Mouse (Mus musculus) cerebellum, adult (tissue): ENCODE measurements at regions not wholly inside any gene's neighbourhood (a gene's known extent, or its start where the extent isn't known, plus 50 kb on each side); places are given as distances from the start of the nearest gene placed in this dataset.
"Not testable (repeated sequence)": the region's sequence is repeated elsewhere in the genome, so short reads cannot be mapped to it uniquely, and the experiment has no call there.

Experiments used
- ATAC-seq: cut with Nextera tagmentation; 2 replicates; pipeline ENCODE4 v1.9.2; 2017; ENCODE audit warnings: mild to moderate bottlenecking, moderate library complexity, mixed read lengths; ENCODE audit not compliant: insufficient number of reproducible peaks, low FRiP score, low TSS enrichment

DNA sequence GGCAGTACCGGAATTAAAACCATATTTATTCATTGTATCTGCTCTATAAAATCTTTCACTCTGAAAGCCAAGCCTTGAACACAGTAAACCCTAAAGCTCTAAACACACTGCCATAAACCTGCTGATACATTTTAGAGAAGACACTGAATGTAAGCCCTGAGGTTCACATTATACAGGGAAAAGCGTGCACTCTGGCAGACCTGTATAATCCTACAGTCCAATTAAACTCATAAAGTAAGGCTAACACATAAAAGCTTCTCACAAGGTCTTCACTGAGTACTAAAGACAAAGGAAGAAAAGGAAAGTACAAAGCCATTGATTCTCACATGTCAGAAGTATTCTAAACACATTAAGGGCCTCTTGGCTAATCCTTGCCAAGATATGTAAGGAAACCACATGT is 302.8 kb downstream of the Cylc2 start:
- peak; percentile 49; the same call in 1 of the 2 replicates for ATAC-seq

DNA sequence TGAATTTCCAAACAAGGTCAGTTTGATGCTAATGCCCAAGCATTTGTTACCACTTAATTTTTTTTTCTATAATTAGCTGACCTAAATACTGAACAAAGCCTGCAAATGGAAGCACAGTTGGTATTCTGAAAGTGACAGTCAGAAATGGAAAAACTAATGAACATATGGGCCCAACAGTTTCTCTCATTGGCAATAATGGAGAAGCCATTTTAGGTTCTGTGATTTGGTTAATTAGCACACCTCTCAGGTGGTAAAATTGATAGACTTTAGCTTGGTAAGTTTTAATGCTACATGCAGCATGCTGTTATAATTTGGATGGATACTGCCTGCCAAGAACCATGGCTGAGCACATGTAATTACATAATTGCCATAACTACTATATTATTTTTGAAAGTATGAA is 303.3 kb downstream of the Cylc2 start:
- ATAC-seq = peak; percentile 83

DNA sequence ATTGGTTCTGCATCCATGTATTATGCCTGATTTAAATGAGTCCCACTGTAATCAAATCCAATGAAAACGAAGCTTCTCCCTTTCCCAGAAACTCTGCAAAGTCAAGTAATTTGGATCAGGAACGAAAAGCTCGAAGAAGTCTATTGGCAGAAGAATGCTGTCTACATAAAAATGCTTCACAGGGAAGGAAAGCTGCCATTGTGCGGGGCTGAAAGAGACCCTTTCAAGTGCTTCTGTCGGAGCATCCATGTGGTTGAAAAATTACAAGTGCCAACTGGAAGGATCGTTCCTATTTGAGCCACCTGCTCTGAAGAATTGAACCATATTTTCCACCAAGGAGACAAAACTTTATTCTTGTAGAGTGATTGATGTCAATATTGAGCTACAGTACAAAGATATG is 328.9 kb downstream of the Cylc2 start:
- no peak for ATAC-seq

DNA sequence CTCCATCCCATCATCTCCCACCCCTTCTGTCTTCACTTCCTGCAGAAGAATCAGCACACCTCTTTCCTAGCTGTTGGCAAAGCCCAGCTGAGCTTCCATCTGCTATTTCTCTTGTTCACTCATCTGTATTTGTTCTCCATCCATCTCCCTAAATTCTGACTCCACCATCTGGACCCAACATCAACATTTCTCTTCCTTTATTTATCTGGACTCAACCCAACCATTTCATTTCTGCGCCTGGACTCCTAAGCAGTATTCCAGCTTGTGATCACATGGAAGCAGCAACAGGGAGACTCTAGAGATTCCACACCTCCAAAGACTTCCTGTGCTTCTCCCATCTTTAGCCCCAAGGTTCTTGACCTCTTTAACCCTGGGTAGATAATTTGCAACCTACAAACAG is 343.2 kb downstream of the Cylc2 start:
- ATAC-seq = no peak

DNA sequence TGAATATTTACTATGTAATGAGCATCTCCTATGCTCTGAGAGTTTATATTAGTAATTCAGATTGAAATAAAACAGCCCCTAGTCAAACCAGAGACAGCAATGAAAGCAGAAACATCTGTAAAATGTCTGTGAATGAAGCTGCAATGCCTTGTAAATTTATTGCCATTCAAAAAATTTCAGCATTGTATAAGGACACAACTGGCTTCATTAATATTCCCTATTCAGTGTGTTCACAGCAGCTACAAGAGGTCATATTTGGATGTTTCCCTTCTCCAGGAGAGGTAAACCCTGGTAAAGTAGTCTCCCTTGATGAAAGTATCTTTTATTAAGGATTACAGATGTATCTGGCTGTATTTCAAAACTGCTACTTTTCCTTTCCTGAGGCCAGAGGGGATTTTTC is 343.6 kb downstream of the Cylc2 start:
- no peak for ATAC-seq

DNA sequence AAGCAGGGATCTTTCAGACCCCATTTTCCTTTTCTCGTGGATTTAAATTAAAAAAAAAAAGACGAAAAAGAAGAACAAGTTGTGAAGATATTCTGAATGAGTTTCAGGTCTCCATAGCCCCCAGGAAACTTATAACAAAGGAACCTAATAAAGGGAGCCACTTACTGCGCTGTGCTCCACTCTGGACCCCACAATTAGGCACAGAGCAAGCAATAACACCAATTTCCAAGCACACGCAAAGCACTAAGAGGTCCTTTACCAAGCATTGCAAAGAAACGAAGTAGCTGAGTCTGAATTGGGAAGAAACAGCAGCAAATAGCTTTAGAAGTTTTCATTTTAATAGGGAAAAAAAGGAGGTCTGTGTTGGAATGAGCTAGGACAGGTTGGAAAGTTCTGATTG is 345.9 kb downstream of the Cylc2 start:
- ATAC-seq = no peak

DNA sequence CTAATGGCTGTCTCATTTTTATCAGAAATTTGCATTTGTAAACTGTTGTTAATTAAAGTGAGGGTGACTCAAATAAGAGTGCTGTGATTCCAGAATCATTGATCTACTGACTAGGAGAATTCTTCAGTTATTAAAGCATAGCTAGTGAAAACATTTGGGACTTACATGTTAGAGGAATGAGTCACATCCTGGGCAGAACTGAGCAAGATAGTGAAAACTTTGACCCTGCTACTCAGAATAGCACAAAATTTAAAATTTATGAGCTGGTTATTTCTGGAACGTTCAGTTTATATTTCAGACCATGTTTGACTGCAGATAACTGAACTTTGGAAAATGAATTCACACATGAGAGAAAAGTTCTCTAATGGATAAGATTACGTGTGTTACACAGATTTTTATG is 360.0 kb downstream of the Cylc2 start:
- ATAC-seq = no peak

DNA sequence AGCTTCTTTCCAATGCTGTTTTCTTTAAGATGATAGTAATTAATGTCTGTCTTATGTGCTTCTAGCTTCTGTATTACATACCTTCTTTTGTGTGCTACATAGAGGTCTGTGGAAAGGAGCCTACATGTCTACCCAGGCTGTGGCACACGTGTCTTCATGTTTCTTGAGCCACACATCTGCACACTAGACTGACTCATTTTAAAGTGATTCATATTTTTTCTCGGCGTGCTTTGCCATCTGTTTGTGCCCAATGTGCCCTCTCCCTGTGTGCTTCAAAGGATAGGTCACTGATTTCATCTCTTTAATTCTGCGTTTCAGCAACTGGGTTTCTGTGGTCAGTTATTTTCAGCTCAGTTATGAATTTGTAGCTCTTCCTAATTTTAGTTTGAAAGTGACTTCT is 377.6 kb downstream of the Cylc2 start:
- ATAC-seq = no peak

DNA sequence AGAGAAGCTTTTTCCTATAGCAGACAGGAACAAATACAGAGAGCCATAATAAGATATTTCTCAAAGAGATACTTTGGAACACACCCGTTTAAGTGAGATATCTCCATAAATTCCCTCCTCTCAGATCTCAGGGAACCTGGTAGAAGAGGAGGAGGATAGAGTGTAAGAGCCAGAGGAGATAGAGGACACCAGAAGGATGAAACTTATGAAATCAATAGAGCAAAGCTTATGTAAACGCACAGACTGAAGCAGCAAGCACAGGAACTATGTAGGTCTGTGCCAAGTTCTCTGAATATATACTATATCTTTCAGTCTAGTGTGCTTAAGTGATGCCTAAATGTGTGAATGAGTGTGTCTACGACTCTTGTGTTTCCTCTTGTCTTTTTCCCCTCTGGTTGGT is 381.4 kb downstream of the Cylc2 start:
- ATAC-seq = no peak

DNA sequence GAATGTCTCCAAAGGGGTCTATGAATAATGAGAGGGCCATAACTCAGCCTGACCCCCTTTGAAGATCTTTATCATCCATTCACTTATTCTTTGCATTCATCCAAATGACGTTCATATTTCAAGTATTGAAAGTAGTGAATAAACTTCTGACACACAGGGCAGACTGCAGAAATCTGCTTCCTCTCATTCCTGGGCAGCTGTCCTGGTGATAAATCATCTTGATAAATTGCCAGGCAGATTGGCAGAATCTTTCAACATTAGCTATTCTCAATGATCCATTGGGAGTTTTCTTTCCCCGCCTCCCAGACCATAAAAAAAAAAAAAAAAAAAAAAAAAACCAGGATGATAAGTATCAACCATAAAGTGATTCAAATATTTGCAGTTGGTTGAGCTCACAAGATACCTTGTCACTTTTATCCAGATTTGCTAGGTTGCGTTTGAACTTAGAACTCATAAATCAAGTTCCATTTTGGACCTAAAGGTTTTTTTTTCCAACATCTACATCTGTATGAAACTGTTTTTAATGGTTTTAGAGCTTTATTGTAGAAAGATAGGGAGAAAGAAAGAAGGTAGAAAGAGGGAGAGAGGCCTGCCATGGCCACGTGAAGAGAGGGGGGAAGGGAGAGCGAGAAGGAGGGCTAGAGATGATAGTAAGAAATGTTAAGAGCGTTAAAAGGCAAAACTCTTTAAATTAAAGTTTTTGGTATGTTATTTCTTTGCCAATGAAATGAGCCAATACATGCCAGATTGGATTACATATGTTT is 383.7 kb downstream of the Cylc2 start:
- no peak for ATAC-seq

DNA sequence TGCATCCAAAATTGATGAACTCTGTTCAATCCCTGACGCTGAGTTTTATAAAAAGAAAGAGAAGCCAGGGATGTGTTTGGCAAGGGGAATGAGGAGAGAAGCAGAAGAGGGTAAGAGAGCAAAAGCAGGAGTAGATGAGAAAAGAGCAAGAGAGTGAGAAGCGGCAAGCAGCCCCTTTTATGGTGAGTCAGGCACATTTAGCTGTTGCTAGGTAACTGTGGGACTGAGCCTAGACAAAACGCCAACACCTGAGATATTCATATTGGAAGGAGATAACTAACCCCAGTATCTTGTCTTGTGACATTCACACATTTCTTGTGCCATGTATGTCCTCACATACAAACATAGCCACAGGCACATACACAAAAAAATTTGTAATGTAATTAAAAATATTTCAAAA is 410.8 kb downstream of the Cylc2 start:
- no peak for ATAC-seq

DNA sequence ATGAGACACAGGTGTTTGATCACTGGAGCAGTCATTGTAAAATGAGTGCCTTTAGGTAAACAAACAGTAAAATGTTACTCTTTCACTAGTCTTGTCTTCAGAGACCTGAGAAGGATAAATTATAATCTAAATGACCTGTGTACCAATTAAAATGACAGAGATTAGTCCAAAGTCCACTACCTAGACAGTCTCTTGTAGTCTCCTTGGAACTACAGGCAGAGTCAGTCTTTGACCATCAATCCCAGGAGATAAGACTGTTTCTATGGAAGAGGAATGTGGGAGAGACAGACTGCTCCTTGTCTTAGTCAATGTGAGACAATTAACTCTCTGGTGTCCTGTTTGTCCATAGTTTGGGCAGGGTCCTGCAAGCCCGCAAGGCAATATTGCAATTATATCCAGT is 417.0 kb downstream of the Cylc2 start:
- ATAC-seq = no peak

DNA sequence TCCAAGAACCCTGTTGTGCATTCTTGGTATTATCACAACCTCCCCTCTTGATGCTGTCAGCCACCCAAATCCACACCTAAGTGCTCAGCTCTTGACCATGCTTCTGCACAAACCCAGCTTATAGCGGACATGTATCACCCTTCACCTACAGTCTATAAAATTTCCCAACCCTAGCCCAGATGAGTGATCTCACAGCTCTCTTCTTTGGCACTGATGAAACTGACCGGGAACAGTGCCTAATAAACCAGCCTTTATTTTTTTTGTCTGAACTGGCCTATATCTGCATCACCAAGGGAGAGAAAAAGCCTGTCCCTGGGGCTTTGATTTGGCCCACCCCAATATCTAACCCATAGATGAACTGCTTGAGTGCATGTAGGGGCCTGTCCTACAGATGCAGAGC is 440.8 kb downstream of the Cylc2 start:
- no peak; the same call in 1 of the 2 replicates for ATAC-seq

DNA sequence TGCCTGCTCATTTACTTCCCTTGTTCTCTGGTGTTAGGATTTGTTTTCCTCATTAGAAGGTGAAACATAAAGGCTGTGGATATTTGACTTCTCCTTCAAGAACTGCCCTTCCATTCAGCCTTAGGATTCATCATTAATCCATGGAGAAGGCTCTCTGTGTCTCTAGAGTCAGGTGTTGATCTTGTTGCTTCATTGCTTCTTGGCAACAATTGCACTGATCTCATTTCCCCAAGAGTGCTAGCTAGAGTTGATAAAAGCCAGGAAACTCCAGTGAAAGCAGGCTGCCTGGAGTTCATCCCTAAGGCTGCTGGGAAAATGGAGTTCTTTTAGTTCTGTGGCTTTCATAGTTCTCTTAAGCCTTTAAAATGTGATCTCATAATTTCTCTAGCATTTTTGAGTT is 441.8 kb downstream of the Cylc2 start:
- no peak for ATAC-seq

DNA sequence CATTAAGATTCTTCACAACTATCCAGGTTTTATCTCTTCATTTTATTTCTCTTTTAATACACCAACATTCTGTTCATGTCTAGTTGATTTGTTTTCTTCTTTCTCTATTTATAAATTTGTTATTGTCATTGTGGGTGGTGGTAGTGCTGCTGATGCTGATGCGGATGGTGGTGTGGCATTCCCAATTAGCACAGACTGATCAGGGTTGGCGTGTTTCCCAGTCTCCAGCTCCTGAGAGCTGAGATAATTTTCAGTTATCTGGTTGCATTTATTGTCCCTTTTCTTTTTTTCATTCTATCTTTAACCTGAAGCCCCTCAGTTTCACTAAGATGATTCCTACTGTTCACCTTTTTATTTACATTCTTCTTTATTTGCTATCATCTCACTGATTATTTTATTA is 455.0 kb downstream of the Cylc2 start:
- no peak for ATAC-seq

DNA sequence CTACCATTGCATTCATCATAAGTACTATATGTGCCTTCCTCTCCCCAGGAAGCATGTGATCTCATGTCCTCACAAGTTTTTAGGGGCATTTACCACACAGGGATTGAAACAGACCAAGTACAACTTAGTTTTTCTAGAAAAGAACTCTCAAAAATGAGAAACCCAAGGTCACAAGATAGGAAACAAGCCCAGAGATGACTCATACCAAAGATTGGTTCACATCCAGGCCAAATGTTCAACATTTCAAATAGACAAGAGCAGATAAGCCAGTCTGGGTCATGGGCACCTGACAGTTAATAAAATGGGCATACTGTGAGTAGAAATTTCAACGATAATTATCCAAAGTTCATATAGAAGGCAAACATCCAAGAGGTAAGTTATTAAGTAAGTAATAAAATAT is 457.9 kb downstream of the Cylc2 start:
- ATAC-seq = no peak

DNA sequence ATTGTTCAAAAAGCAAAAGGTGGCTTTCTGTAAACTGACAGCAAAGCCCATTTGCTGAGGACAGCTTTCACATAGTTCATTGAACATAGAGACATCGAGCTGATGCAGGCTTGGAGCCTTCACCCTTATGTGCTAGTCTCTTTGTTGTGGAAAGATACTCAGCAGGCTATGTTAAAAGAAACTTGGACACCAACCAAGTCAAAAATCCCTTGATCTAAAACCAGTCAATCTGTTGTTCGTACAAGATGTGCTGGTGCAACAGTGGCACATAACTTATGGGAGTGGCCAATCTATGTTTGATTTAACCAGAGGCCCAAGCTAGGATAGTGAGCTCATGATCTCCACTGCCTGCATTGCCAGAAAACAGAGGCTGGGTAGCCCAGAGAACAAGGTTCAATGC is 462.6 kb downstream of the Cylc2 start:
- ATAC-seq = no peak

DNA sequence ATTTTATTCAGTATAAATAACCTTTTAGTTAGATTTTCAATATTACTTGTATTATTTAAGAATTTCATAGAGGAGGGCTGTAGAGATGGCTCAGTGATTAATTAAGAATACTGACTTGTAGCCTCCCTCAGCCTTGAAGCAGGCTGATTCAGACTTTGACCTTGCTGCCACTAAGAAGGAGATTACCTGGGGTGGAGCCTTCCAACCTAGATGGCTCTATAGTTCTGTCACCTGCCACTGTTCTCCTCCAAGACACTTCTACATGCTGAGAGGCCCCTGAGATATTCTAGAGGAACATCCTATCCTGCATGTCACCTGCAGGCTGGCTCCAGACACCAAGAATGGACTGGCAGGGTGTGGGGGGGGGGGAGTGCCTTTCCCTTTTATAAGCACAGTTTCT is 466.9 kb downstream of the Cylc2 start:
- not testable (repeated sequence) for ATAC-seq

DNA sequence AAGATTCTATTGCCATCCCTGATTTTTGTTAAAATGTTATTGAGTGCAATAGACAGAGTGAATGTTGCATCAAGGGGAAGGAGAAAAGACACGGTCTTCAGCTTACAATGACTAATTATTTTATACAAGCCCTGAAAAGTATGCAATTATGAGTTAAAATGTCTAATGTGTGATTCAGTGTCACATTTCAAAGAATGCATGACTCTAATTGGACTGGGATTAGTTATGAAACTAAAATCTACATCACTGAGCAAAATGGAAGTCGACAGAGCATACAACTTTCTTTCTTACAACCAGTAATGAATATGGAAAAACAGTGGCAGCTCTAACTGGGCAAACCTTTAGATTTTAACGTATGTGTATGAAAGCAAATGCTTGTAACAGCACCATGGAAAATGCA is 470.2 kb downstream of the Cylc2 start:
- no peak for ATAC-seq
